Mouse (Mus musculus): ENCODE data around the gene Sag. TPM values are rescaled to one million over a fixed set of nuclear protein-coding genes. Genes with fewer than 3 reads are reported as not detected.

Sag gene
- polyA plus RNA-seq, 1 experiment from 2014 or later = 3.0 TPM

DNA sequence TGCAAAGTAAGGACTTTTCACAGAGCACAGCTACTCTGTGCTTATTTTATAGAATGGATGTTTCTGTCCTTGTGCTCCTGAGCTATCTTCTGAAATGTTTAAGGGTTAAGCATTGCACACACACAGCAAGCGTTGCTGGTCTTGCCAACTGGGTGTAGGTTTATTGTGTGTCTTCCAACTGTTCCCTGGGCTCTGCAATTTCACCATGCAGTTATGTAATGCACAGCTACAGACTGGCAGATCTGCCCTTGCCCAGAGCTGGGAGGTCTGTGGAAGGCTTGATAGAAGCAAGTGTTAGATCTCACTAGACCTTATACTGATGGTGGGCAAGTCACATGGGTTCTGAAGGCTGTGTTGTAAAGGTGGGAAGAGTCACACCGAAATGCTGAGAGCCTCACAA, 5.2 kb upstream of the Sag start:
- no peak overlapping the region for H3K4me2 ChIP-seq
- no peaks in the 10 kb centered on the region for H3K27me3 ChIP-seq (replicated peaks; ENCODE audit: control insufficient read depth, insufficient read depth, low read length)
- no peaks in the 10 kb centered on the region for H3K4me1 ChIP-seq (replicated peaks; ENCODE audit: control insufficient read depth, insufficient read depth, low read length)
- ATAC-seq (replicated peaks; ENCODE audit: low FRiP score) (no peak), DNase-seq (ENCODE audit: low spot score) (no peak)
- no peak overlapping the region for H3K27ac ChIP-seq (ENCODE audit: low read depth, low read length)
- 84% methylated on average over 2 of the region's 2 CpGs for WGBS
- peaks cover 3% of the 10 kb centered on the region; the same call in 1 of the 2 replicates for H3K36me3 ChIP-seq (ENCODE audit: control insufficient read depth, insufficient read depth, low read length)
- no peak overlapping the region for H3K9ac ChIP-seq (ENCODE audit: low read depth, low read length)
- no peaks in the 10 kb centered on the region for H3K9me3 ChIP-seq (ENCODE audit: control insufficient read depth, low read length)
- no peak overlapping the region for H3K4me3 ChIP-seq (ENCODE audit: low read depth, low read length)

DNA sequence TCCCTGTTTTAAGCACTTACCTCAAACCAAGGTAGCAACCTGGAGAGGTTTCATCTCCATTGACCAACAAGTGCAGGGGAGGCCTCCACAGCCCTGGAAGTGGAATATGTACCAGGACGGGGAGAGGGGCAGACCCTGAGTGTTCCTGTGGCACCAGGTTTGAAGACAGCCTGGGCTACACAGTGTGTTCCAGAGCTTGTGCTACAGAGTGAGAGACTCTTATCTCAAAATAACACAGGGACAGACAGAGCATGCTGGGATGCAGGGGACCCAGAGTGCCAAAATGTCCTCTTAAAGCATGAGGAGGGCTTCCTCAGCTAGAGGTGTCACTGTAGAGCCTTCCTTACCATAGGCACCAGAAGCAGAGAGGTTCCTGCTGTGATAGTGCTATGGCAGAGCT, 4.3 kb downstream of the Sag start:
- Histone ChIP-seq H3K4me3 (ENCODE audit: low read depth, low read length) (no peak overlapping the region), H3K27ac (ENCODE audit: low read depth, low read length) (no peak overlapping the region), H3K36me3 (ENCODE audit: control insufficient read depth, insufficient read depth, low read length) (no peaks in the 10 kb centered on the region), H3K27me3 (replicated peaks; ENCODE audit: control insufficient read depth, insufficient read depth, low read length) (no peaks in the 10 kb centered on the region), H3K4me2 (no peak overlapping the region), H3K9me3 (ENCODE audit: control insufficient read depth, low read length) (no peaks in the 10 kb centered on the region), H3K4me1 (replicated peaks; ENCODE audit: control insufficient read depth, insufficient read depth, low read length) (peaks cover 12% of the 10 kb centered on the region), H3K9ac (ENCODE audit: low read depth, low read length) (no peak overlapping the region)
- ATAC-seq (replicated peaks; ENCODE audit: low FRiP score) = peak; percentile 62; the same call in 1 of the 2 replicates
- no peak for DNase-seq (ENCODE audit: low spot score)
- 80% methylated on average over 1 of the region's 1 CpGs for WGBS

DNA sequence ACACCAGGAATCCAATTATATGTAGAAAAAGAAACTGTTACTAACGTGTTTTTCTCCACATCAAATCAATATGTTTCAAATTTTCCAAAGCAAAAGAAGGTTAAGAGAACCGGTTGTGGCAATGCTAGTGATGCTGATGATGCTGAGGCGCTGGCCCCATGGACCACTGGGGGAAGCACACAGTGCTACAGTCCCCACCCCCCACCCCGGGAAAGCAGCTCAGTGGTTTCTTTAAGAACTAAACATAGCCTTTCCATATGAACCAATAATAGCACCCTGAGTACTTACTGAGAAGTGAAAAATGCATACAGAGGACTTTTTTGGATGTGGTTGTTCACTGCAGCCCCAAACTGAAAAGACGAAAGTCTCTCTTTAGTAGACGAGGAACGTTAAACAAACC, 7.9 kb downstream of the Sag start:
- Histone ChIP-seq H3K4me3 (ENCODE audit: low read depth, low read length) (no peak overlapping the region), H3K36me3 (ENCODE audit: control insufficient read depth, insufficient read depth, low read length) (no peaks in the 10 kb centered on the region), H3K27me3 (replicated peaks; ENCODE audit: control insufficient read depth, insufficient read depth, low read length) (no peaks in the 10 kb centered on the region), H3K9ac (ENCODE audit: low read depth, low read length) (no peak overlapping the region), H3K4me1 (replicated peaks; ENCODE audit: control insufficient read depth, insufficient read depth, low read length) (peaks cover 8% of the 10 kb centered on the region; the same call in 1 of the 2 replicates), H3K27ac (ENCODE audit: low read depth, low read length) (no peak overlapping the region), H3K9me3 (ENCODE audit: control insufficient read depth, low read length) (no peaks in the 10 kb centered on the region), H3K4me2 (no peak overlapping the region)
- WGBS = 83% methylated on average over 7 of the region's 7 CpGs
- DNase-seq (ENCODE audit: low spot score) (no peak), ATAC-seq (replicated peaks; ENCODE audit: low FRiP score) (no peak)

DNA sequence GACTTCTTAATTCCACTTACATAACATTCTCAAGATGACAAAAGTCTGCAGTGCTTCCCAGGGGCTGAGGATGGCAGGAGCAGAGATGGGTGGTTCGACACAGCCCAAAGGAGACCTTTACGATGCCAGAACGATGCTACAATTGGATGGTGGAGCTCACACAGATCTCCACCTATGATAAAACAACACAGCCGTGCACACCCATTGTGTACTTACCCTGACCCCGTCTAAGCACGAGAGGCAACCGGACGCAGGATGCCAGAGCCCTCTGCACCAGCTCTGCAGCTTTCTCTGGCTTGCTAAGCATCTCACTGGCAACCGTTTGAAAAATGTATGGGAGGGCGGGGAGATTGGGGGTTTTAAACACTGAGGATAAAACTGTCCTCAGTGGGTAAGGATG, 8.6 kb downstream of the Sag start:
- no peak overlapping the region for H3K4me3 ChIP-seq (ENCODE audit: low read depth, low read length)
- H3K27ac ChIP-seq (ENCODE audit: low read depth, low read length) = no peak overlapping the region
- no peaks in the 10 kb centered on the region for H3K27me3 ChIP-seq (replicated peaks; ENCODE audit: control insufficient read depth, insufficient read depth, low read length)
- H3K4me1 ChIP-seq (replicated peaks; ENCODE audit: control insufficient read depth, insufficient read depth, low read length) = 0 out of 2 replicates have a peak, but pooled peaks cover 4% of the 10 kb centered on the region
- no peaks in the 10 kb centered on the region for H3K36me3 ChIP-seq (ENCODE audit: control insufficient read depth, insufficient read depth, low read length)
- no peak overlapping the region for H3K4me2 ChIP-seq
- no peaks in the 10 kb centered on the region for H3K9me3 ChIP-seq (ENCODE audit: control insufficient read depth, low read length)
- ATAC-seq (replicated peaks; ENCODE audit: low FRiP score) (no peak), DNase-seq (ENCODE audit: low spot score) (no peak)
- WGBS = 74% methylated on average over 10 of the region's 10 CpGs
- H3K9ac ChIP-seq (ENCODE audit: low read depth, low read length) = no peak overlapping the region

DNA sequence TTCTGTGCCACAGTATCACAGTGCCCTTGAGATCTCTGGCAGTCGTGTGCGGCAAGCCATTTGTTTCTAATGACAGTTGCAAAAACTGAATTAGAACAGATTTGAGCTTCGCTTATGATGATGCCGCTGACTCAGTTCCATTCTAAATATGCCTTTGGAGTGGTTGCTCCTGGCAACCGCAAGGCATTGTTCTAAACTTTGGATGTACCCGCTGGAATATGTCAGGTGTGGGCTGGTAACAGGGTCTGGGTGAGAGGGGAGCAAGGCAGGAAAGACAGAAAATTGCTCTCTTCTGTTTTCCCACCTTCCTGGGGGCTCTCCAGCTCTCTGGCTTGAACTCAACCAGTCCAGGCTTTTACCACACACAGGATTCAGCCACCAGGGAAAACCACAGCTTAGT, 9.7 kb downstream of the Sag start:
- Histone ChIP-seq H3K9ac (ENCODE audit: low read depth, low read length) (no peak overlapping the region), H3K9me3 (ENCODE audit: control insufficient read depth, low read length) (no peaks in the 10 kb centered on the region), H3K27me3 (replicated peaks; ENCODE audit: control insufficient read depth, insufficient read depth, low read length) (no peaks in the 10 kb centered on the region), H3K27ac (ENCODE audit: low read depth, low read length) (no peak overlapping the region), H3K4me2 (no peak overlapping the region), H3K4me3 (ENCODE audit: low read depth, low read length) (no peak overlapping the region), H3K36me3 (ENCODE audit: control insufficient read depth, insufficient read depth, low read length) (no peaks in the 10 kb centered on the region), H3K4me1 (replicated peaks; ENCODE audit: control insufficient read depth, insufficient read depth, low read length) (no peaks in the 10 kb centered on the region)
- DNase-seq (ENCODE audit: low spot score) = no peak
- ATAC-seq (replicated peaks; ENCODE audit: low FRiP score) = no peak
- WGBS = 85% methylated on average over 6 of the region's 6 CpGs

DNA sequence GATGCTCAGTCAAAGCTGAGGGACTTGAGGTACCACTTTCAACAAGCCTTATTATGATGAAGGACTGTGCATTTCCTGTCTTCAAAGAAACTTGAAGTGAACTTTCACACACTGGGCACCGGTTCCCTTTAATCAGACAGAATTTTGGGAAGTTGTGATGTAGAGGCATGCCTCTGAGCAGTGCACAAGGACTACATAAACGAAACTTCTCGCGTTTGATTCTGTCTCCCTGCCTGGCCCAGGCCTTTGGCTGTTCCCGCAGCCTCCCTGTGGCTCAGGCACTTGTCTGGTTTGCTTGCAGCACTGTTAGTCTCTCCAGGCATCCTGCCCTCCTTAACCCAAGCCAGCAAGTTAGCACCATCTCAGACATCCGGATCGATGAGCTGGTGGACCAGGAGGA, 10.2 kb downstream of the Sag start:
- no peaks in the 10 kb centered on the region for H3K27me3 ChIP-seq (replicated peaks; ENCODE audit: control insufficient read depth, insufficient read depth, low read length)
- no peak overlapping the region for H3K27ac ChIP-seq (ENCODE audit: low read depth, low read length)
- no peak for ATAC-seq (replicated peaks; ENCODE audit: low FRiP score)
- no peaks in the 10 kb centered on the region for H3K4me1 ChIP-seq (replicated peaks; ENCODE audit: control insufficient read depth, insufficient read depth, low read length)
- no peaks in the 10 kb centered on the region for H3K36me3 ChIP-seq (ENCODE audit: control insufficient read depth, insufficient read depth, low read length)
- no peaks in the 10 kb centered on the region for H3K9me3 ChIP-seq (ENCODE audit: control insufficient read depth, low read length)
- H3K9ac ChIP-seq (ENCODE audit: low read depth, low read length) = no peak overlapping the region
- no peak for DNase-seq (ENCODE audit: low spot score)
- WGBS = 71% methylated on average over 7 of the region's 7 CpGs
- H3K4me2 ChIP-seq = no peak overlapping the region
- no peak overlapping the region for H3K4me3 ChIP-seq (ENCODE audit: low read depth, low read length)

DNA sequence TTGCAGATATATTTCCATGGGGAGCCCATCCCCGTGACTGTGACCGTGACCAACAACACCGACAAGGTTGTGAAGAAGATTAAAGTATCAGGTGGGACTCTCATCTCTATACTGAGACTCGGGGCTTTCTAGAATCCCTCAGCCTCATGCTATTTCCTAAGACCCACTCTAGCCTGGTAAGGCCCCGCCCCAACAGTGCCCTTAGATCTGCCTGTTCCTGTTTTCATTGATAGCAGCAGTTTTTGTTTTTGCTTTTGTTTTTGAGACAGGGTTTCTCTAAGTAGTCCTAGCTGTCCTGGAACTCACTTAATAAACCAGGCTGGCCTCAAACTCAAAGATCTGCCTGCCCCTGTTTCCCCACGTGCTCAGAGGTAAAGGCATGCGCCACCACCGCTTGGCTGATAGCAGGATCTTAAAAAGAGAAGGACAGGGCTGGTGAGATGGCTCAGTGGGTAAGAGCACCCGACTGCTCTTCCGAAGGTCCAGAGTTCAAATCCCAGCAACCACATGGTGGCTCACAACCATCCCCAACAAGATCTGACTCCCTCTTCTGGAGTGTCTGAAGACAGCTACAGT, 21.0 kb downstream of the Sag start:
- WGBS = 81% methylated on average over 10 of the region's 10 CpGs
- H3K27ac ChIP-seq (ENCODE audit: low read depth, low read length) = no peak overlapping the region
- no peaks in the 10 kb centered on the region for H3K36me3 ChIP-seq (ENCODE audit: control insufficient read depth, insufficient read depth, low read length)
- no peak overlapping the region for H3K9ac ChIP-seq (ENCODE audit: low read depth, low read length)
- no peak overlapping the region for H3K4me2 ChIP-seq
- H3K4me1 ChIP-seq (replicated peaks; ENCODE audit: control insufficient read depth, insufficient read depth, low read length) = peaks cover 7% of the 10 kb centered on the region; the same call in 1 of the 2 replicates
- H3K27me3 ChIP-seq (replicated peaks; ENCODE audit: control insufficient read depth, insufficient read depth, low read length) = no peaks in the 10 kb centered on the region
- DNase-seq (ENCODE audit: low spot score) (no peak), ATAC-seq (replicated peaks; ENCODE audit: low FRiP score) (no peak)
- no peak overlapping the region for H3K4me3 ChIP-seq (ENCODE audit: low read depth, low read length)
- H3K9me3 ChIP-seq (ENCODE audit: control insufficient read depth, low read length) = no peaks in the 10 kb centered on the region

DNA sequence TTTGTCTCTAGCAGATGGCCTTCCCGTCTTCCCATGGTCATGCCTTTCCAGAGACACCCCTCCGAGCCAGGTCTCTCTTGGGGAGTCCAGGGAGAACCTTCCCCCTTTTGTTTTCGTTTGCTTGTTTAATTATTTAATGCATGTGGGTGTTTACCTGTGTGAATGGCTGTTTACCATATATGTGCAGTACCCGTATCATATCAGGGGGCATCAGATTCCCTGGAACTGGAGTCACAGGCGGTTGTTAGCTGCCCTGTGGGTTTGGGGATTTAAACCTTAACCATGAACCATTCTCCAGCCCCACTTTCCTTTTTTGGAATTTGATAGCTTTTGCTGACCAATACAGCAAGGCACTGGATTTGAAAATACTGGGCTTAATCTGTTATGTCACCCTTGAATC, 21.8 kb downstream of the Sag start:
- no peak overlapping the region for H3K27ac ChIP-seq (ENCODE audit: low read depth, low read length)
- no peak for DNase-seq (ENCODE audit: low spot score)
- no peaks in the 10 kb centered on the region for H3K36me3 ChIP-seq (ENCODE audit: control insufficient read depth, insufficient read depth, low read length)
- no peak overlapping the region for H3K9ac ChIP-seq (ENCODE audit: low read depth, low read length)
- H3K4me1 ChIP-seq (replicated peaks; ENCODE audit: control insufficient read depth, insufficient read depth, low read length) = peaks cover 7% of the 10 kb centered on the region; the same call in 1 of the 2 replicates
- H3K9me3 ChIP-seq (ENCODE audit: control insufficient read depth, low read length) = no peaks in the 10 kb centered on the region
- H3K27me3 ChIP-seq (replicated peaks; ENCODE audit: control insufficient read depth, insufficient read depth, low read length) = no peaks in the 10 kb centered on the region
- H3K4me2 ChIP-seq = no peak overlapping the region
- no peak overlapping the region for H3K4me3 ChIP-seq (ENCODE audit: low read depth, low read length)
- WGBS = 85% methylated on average over 5 of the region's 5 CpGs
- no peak for ATAC-seq (replicated peaks; ENCODE audit: low FRiP score)

DNA sequence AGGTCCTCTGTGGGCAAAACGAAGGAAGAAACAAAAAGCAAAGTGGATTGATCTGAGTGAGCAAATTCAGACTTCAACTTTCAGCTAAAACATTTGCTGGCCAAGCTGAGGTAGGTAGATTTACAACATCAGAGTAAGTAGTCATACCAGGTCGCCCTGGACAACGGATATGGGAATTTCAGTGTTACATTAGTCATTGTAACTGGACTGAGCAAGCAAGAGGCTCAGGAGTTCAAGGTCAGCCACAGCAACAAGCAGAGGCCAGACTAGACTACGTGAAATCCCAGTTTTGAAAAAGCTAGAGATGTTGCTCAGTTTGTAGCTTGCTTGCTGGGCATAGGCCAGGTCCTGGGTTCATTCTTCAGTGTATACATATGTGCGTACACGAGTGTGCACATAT, 22.5 kb downstream of the Sag start:
- Histone ChIP-seq H3K27me3 (replicated peaks; ENCODE audit: control insufficient read depth, insufficient read depth, low read length) (no peaks in the 10 kb centered on the region), H3K4me2 (no peak overlapping the region), H3K9me3 (ENCODE audit: control insufficient read depth, low read length) (no peaks in the 10 kb centered on the region), H3K9ac (ENCODE audit: low read depth, low read length) (no peak overlapping the region), H3K36me3 (ENCODE audit: control insufficient read depth, insufficient read depth, low read length) (no peaks in the 10 kb centered on the region), H3K27ac (ENCODE audit: low read depth, low read length) (no peak overlapping the region), H3K4me1 (replicated peaks; ENCODE audit: control insufficient read depth, insufficient read depth, low read length) (peaks cover 7% of the 10 kb centered on the region; the same call in 1 of the 2 replicates), H3K4me3 (ENCODE audit: low read depth, low read length) (no peak overlapping the region)
- DNase-seq (ENCODE audit: low spot score) (no peak), ATAC-seq (replicated peaks; ENCODE audit: low FRiP score) (no peak)
- 85% methylated on average over 6 of the region's 6 CpGs for WGBS
